Mouse (Mus musculus): ENCODE results near the gene Ppp4r3a.

- TF ChIP-seq EP300 (optimal IDR thresholded peaks at IDR 0.05) = no peak
- TF ChIP-seq CTCF (IDR thresholded peaks at IDR 0.05; ENCODE audit: low read depth) = peak; percentile 65
Observed at GRCm38 (mm10) chr12:101102648-101103047, 19.1 kb upstream of the Ppp4r3a start.
